ENCODE assay signal across 8 mouse cellular contexts in genomic region chr10:127177719-127178118, GRCm38 (mm10). TPM values are rescaled to one million over a fixed set of nuclear protein-coding genes. Genes with fewer than 3 reads are reported as not detected.
DNase-seq lines count a peak whose midpoint lies in the region; ATAC-seq and TF ChIP-seq lines count a peak whose summit lies in the region.

No protein-coding gene starts in this region.

- 1% methylated on average over 23 of the region's 23 CpGs for WGBS in cerebellum, adult 2 months
- WGBS in forebrain, embryonic 15.5 days = 1% methylated on average over 23 of the region's 23 CpGs
- WGBS in lung, embryonic 16.5 days = 3% methylated on average over 23 of the region's 23 CpGs

- H3K4me1 ChIP-seq in cerebellum, adult 2 months (ENCODE audit: control insufficient read depth, insufficient read depth, low read length) = no peaks in the 10 kb centered on the region
- H3K4me1 ChIP-seq in forebrain, embryonic 15.5 days = peaks cover 23% of the 10 kb centered on the region
- peaks cover 12% of the 10 kb centered on the region for H3K4me1 ChIP-seq in lung, embryonic 16.5 days (replicated peaks; ENCODE audit: control insufficient read depth, insufficient read depth, low read length)

- H3K27ac ChIP-seq in cerebellum, adult 2 months (ENCODE audit: insufficient read depth, low read length) = no peak overlapping the region
- H3K27ac ChIP-seq in forebrain, embryonic 15.5 days (replicated peaks) = no peak overlapping the region
- peak overlapping the region; percentile 89 for H3K27ac ChIP-seq in layer of hippocampus, adult 2 months
- no peak overlapping the region for H3K27ac ChIP-seq in lung, embryonic 16.5 days (ENCODE audit: low read length)

- peak overlapping the region; percentile 58 for H3K4me3 ChIP-seq in cerebellum, adult 2 months (replicated peaks; ENCODE audit: insufficient read depth, low read depth, low read length)
- peak overlapping the region; percentile 27 for H3K4me3 ChIP-seq in forebrain, embryonic 15.5 days
- H3K4me3 ChIP-seq in layer of hippocampus, adult 2 months = peak overlapping the region; percentile 62
- peak overlapping the region; percentile 41 for H3K4me3 ChIP-seq in lung, embryonic 16.5 days (ENCODE audit: low read length)

- H3K9me3 ChIP-seq in forebrain, embryonic 15.5 days = no peaks in the 10 kb centered on the region
- H3K9me3 ChIP-seq in lung, embryonic 16.5 days (ENCODE audit: control insufficient read depth, low read length) = no peaks in the 10 kb centered on the region

- no peak for TF ChIP-seq POLR2A in cerebellum, adult 2 months (IDR thresholded peaks at IDR 0.05; ENCODE audit: borderline replicate concordance, insufficient read depth, low read length)

- TF ChIP-seq CTCF in cerebellum, adult 2 months (IDR thresholded peaks at IDR 0.05; ENCODE audit: borderline replicate concordance, insufficient read depth, low read depth, low read length) = peak; percentile 84
- TF ChIP-seq CTCF in layer of hippocampus, adult 2 months (conservative IDR thresholded peaks at IDR 0.05) = peak; percentile 94

- peak; percentile 92 for DNase-seq in ZHBTc4 (ENCODE audit: low read depth, low spot score)
- DNase-seq in cerebellum, adult 2 months = peak; percentile 74 to 86
- DNase-seq in heart, postnatal 36 days = peak; percentile 81 to 85
- DNase-seq in layer of hippocampus, adult 2 months (ENCODE audit: low spot score in 2 of 2) = peak; percentile 77 to 84
- DNase-seq in retina, adult 2 months (ENCODE audit: low read depth, low spot score) = peak; percentile 69
- DNase-seq in adipocyte (ENCODE audit: low spot score) = no peak

- 0 out of 2 replicates have a peak, but pooled peaks cover 2% of the 10 kb centered on the region for H3K36me3 ChIP-seq in forebrain, embryonic 15.5 days
- no peaks in the 10 kb centered on the region for H3K36me3 ChIP-seq in lung, embryonic 16.5 days (ENCODE audit: control insufficient read depth, insufficient read depth, low read length)

- H3K4me2 ChIP-seq in forebrain, embryonic 15.5 days (replicated peaks) = peak overlapping the region; percentile 41
- H3K4me2 ChIP-seq in lung, embryonic 16.5 days (ENCODE audit: low read depth, low read length) = peak overlapping the region; percentile 60

- no peak overlapping the region for H3K9ac ChIP-seq in forebrain, embryonic 15.5 days (replicated peaks)
- no peak overlapping the region; the same call in 1 of the 2 replicates for H3K9ac ChIP-seq in lung, embryonic 16.5 days (ENCODE audit: low read length)

- intact Hi-C loops in heart, postnatal 36 days (cut with DNase I) = loop anchor here (1.0 kb wide), 1 partner anchor 52 kb away; no protein-coding TSS in a partner anchor

- ATAC-seq in forebrain, embryonic 15.5 days (replicated peaks) = peak; percentile 54
- ATAC-seq in lung, embryonic 16.5 days (ENCODE audit: low read depth) = peak; percentile 57

- no peaks in the 10 kb centered on the region for H3K27me3 ChIP-seq in cerebellum, adult 2 months (ENCODE audit: control insufficient read depth, insufficient read depth, low read length)
- peaks cover 44% of the 10 kb centered on the region for H3K27me3 ChIP-seq in forebrain, embryonic 15.5 days
- H3K27me3 ChIP-seq in lung, embryonic 16.5 days (ENCODE audit: control insufficient read depth, insufficient read depth, low read depth, low read length) = peaks cover 53% of the 10 kb centered on the region

RNA-seq across cellular contexts. Expression of gene Slc26a10, which starts 2.7 kb away (rescaled TPM):
- 3.1 and 3.3 TPM in 2 replicates for polyA plus RNA-seq in cerebellum, adult 2 months (2012; rRNA removed)
- polyA plus RNA-seq in forebrain, embryonic 15.5 days (2015; fragmentation: Nextera tagmentation; extraction: Ambion mirVana) = 1.4 and 2.1 TPM in 2 replicates
- 10 to 100 TPM; 17.2 to 23.1 TPM for total RNA-seq in heart, postnatal 36 days (2021)
- 10 to 100 TPM; 21.9 to 25.4 TPM for total RNA-seq in layer of hippocampus, adult 2 months (2021)
- polyA plus RNA-seq in lung, embryonic 16.5 days (2015; fragmentation: Nextera tagmentation; extraction: Ambion mirVana) = 0.88 and 1.1 TPM in 2 replicates

RNA-seq across cellular contexts. Expression of gene Arhgef25, which starts 12.2 kb away (rescaled TPM):
- 105 and 117 TPM in 2 replicates for polyA plus RNA-seq in cerebellum, adult 2 months (2012; rRNA removed)
- 31.4 and 32.3 TPM in 2 replicates for polyA plus RNA-seq in forebrain, embryonic 15.5 days (2015; fragmentation: Nextera tagmentation; extraction: Ambion mirVana)
- 10 to 100 TPM; 12.4 to 12.8 TPM for total RNA-seq in heart, postnatal 36 days (2021)
- total RNA-seq in layer of hippocampus, adult 2 months (2021) = 100 to 1,000 TPM; 395 to 408 TPM
- 60.3 and 65.0 TPM in 2 replicates for polyA plus RNA-seq in lung, embryonic 16.5 days (2015; fragmentation: Nextera tagmentation; extraction: Ambion mirVana)

RNA-seq across cellular contexts. Expression of gene B4galnt1, which starts 12.7 kb away (rescaled TPM):
- polyA plus RNA-seq in cerebellum, adult 2 months (2012; rRNA removed) = 81.9 and 83.6 TPM in 2 replicates
- 35.1 and 36.7 TPM in 2 replicates for polyA plus RNA-seq in forebrain, embryonic 15.5 days (2015; fragmentation: Nextera tagmentation; extraction: Ambion mirVana)
- 1 to 10 TPM; 1.6 to 2.7 TPM for total RNA-seq in heart, postnatal 36 days (2021)
- total RNA-seq in layer of hippocampus, adult 2 months (2021) = 100 to 1,000 TPM; 116 to 123 TPM
- polyA plus RNA-seq in lung, embryonic 16.5 days (2015; fragmentation: Nextera tagmentation; extraction: Ambion mirVana) = 3.5 and 5.2 TPM in 2 replicates

RNA-seq across cellular contexts. Expression of gene Dtx3, which starts 17.8 kb away (rescaled TPM):
- polyA plus RNA-seq in cerebellum, adult 2 months (2012; rRNA removed) = 321 and 339 TPM in 2 replicates
- polyA plus RNA-seq in forebrain, embryonic 15.5 days (2015; fragmentation: Nextera tagmentation; extraction: Ambion mirVana) = 211 and 222 TPM in 2 replicates
- 10 to 100 TPM; 25.8 to 29.4 TPM for total RNA-seq in heart, postnatal 36 days (2021)
- 100 to 1,000 TPM; 227 to 255 TPM for total RNA-seq in layer of hippocampus, adult 2 months (2021)
- polyA plus RNA-seq in lung, embryonic 16.5 days (2015; fragmentation: Nextera tagmentation; extraction: Ambion mirVana) = 72.9 and 74.8 TPM in 2 replicates

RNA-seq across cellular contexts. Expression of gene Pip4k2c, which starts 33.7 kb away (rescaled TPM):
- 58.8 and 64.1 TPM in 2 replicates for polyA plus RNA-seq in cerebellum, adult 2 months (2012; rRNA removed)
- polyA plus RNA-seq in forebrain, embryonic 15.5 days (2015; fragmentation: Nextera tagmentation; extraction: Ambion mirVana) = 24.9 and 26.1 TPM in 2 replicates
- total RNA-seq in heart, postnatal 36 days (2021) = 10 to 100 TPM; 26.9 to 29.9 TPM
- 10 to 100 TPM; 98.0 to 98.6 TPM for total RNA-seq in layer of hippocampus, adult 2 months (2021)
- polyA plus RNA-seq in lung, embryonic 16.5 days (2015; fragmentation: Nextera tagmentation; extraction: Ambion mirVana) = 30.0 and 30.8 TPM in 2 replicates
